Mouse (Mus musculus) limb, embryonic 13.5 days (tissue): ENCODE data around the gene Mecom. TPM values are rescaled to one million over a fixed set of nuclear protein-coding genes. Genes with fewer than 3 reads are reported as not detected.
"Not testable (repeated sequence)": the region's sequence is repeated elsewhere in the genome, so short reads cannot be mapped to it uniquely, and the experiment has no call there.

Experiments used
- ATAC-seq: fragments of 200-750 bp; cut with Nextera tagmentation; 2 replicates; pipeline ENCODE4 v1.8.0; 2017; ENCODE audit warnings: low read depth, moderate number of reproducible peaks, moderate TSS enrichment; ENCODE audit not compliant: low FRiP score
- H3K27ac ChIP-seq: fragments of 300-500 bp; sonication (generic); 2 replicates; pipeline ENCODE4 v1.5.1; 2015; ENCODE audit warnings: inconsistent platforms, mild to moderate bottlenecking, moderate library complexity
- H3K27me3 ChIP-seq: fragments of 300-500 bp; sonication (generic); 2 replicates; pipeline ENCODE4 v1.6.1; 2015; ENCODE audit warnings: mild to moderate bottlenecking, inconsistent platforms
- H3K36me3 ChIP-seq: fragments of 300-500 bp; sonication (generic); 2 replicates; pipeline ENCODE4 v1.6.1; 2015; ENCODE audit warnings: inconsistent platforms, mild to moderate bottlenecking, moderate library complexity
- H3K4me1 ChIP-seq: fragments of 300-500 bp; sonication (generic); 2 replicates; pipeline ENCODE4 v1.6.1; 2015; ENCODE audit warnings: inconsistent platforms
- H3K4me2 ChIP-seq: fragments of 300-500 bp; sonication (generic); replicated peaks from 2 replicates; pipeline ENCODE4 v1.6.1; 2015; ENCODE audit warnings: inconsistent platforms, mild to moderate bottlenecking, moderate library complexity
- H3K4me3 ChIP-seq: fragments of 300-500 bp; sonication (generic); 2 replicates; pipeline ENCODE4 v1.5.1; 2015; ENCODE audit warnings: moderate library complexity, mild to moderate bottlenecking, inconsistent platforms
- H3K9ac ChIP-seq: fragments of 300-500 bp; sonication (generic); 2 replicates; pipeline ENCODE4 v1.6.1; 2015; ENCODE audit warnings: mild to moderate bottlenecking, inconsistent platforms
- H3K9me3 ChIP-seq: fragments of 300-500 bp; sonication (generic); 2 replicates; pipeline ENCODE4 v1.6.1; 2016; ENCODE audit warnings: inconsistent platforms
- WGBS: fragments of 180-500 bp; shearing (Covaris S2); methylation state at CpG from one replicate; pipeline ENCODE4 v1.1.7; 2015; 5-methylcytosine and 5-hydroxymethylcytosine counted together
- polyA plus RNA-seq: library from polyadenylated mRNA; unstranded; fragments of >200 nt; fragmentation: Nextera tagmentation; extraction: Ambion mirVana; gene quantifications from 2 replicates; pipeline ENCODE4 v1.2.1, GENCODE M21; 2015

The Mecom gene
- polyA plus RNA-seq, 1 experiment from 2014 or later = 90.7 TPM

- WGBS = 73% methylated on average over 7 of the region's 7 CpGs
- H3K9ac ChIP-seq = no peak overlapping the region
- ATAC-seq = no peak
- H3K27me3 ChIP-seq = no peaks in the 10 kb centered on the region
- no peak overlapping the region for H3K27ac ChIP-seq
- H3K4me3 ChIP-seq = no peak overlapping the region
- H3K36me3 ChIP-seq = no peaks in the 10 kb centered on the region
- no peak overlapping the region for H3K4me2 ChIP-seq
- H3K4me1 ChIP-seq = peaks cover 24% of the 10 kb centered on the region
- no peaks in the 10 kb centered on the region for H3K9me3 ChIP-seq
These were observed 95.3 kb downstream of the Mecom start for GRCm38 (mm10) chr3:30452511-30452910.

DNA sequence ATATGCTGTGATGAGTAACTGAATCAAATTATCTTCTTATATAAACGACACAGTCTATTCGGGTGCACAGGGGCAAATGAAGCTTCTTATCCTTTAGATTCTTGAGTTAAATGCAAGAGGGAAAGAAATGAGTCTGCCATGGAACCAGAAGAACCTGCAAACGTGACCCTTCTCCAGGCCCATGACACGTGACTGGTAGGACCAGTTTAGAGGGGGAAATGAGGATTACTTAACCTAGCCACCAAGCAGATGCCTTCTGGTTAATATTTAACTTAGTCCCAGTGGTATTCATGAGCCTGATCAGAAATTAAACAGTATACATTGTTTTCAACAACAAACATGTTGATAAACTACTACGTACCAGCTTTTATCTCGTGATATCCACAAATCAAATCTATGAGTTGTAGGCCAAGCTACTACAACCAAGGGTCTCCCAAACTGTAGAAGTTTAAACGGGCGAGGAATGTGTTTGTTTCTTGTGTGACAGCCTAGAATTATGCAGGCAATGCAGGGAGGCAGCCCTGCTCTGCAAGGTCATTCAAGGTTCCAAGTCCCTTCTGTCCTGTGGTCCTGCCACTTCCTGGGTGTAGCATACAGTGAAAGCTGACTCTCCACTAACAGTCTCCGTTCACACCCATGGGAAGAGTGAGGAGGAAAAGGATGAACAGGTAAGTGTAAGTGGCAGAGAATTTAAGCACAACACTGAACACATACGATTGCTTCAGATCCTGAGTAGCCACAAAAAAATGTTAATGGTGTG, 97.4 kb downstream of the Mecom start:
- H3K9ac ChIP-seq = no peak overlapping the region
- no peak overlapping the region for H3K4me2 ChIP-seq
- no peaks in the 10 kb centered on the region for H3K9me3 ChIP-seq
- ATAC-seq = no peak
- 81% methylated on average over 10 of the region's 10 CpGs for WGBS
- no peaks in the 10 kb centered on the region for H3K27me3 ChIP-seq
- no peaks in the 10 kb centered on the region for H3K36me3 ChIP-seq
- H3K4me3 ChIP-seq = no peak overlapping the region
- H3K27ac ChIP-seq = no peak overlapping the region
- peaks cover 40% of the 10 kb centered on the region for H3K4me1 ChIP-seq

GRCm38 (mm10) chr3:30448624-30449023, 99.2 kb downstream of the Mecom start:
- Histone ChIP-seq H3K27me3 (no peaks in the 10 kb centered on the region), H3K27ac (no peak overlapping the region), H3K9me3 (no peaks in the 10 kb centered on the region), H3K4me2 (no peak overlapping the region), H3K4me1 (peaks cover 37% of the 10 kb centered on the region), H3K4me3 (no peak overlapping the region), H3K9ac (no peak overlapping the region), H3K36me3 (no peaks in the 10 kb centered on the region)
- WGBS = 90% methylated on average over 1 of the region's 1 CpGs
- no peak for ATAC-seq

GRCm38 (mm10) chr3:30445970-30446442, 101.8 kb downstream of the Mecom start:
- WGBS = 66% methylated on average over 6 of the region's 6 CpGs
- Histone ChIP-seq H3K4me1 (peaks cover 24% of the 10 kb centered on the region), H3K9me3 (no peaks in the 10 kb centered on the region), H3K27me3 (no peaks in the 10 kb centered on the region), H3K36me3 (no peaks in the 10 kb centered on the region), H3K27ac (peak overlapping the region; percentile 82), H3K9ac (no peak overlapping the region), H3K4me2 (peak overlapping the region; percentile 27), H3K4me3 (no peak overlapping the region)
- no peak for ATAC-seq

DNA sequence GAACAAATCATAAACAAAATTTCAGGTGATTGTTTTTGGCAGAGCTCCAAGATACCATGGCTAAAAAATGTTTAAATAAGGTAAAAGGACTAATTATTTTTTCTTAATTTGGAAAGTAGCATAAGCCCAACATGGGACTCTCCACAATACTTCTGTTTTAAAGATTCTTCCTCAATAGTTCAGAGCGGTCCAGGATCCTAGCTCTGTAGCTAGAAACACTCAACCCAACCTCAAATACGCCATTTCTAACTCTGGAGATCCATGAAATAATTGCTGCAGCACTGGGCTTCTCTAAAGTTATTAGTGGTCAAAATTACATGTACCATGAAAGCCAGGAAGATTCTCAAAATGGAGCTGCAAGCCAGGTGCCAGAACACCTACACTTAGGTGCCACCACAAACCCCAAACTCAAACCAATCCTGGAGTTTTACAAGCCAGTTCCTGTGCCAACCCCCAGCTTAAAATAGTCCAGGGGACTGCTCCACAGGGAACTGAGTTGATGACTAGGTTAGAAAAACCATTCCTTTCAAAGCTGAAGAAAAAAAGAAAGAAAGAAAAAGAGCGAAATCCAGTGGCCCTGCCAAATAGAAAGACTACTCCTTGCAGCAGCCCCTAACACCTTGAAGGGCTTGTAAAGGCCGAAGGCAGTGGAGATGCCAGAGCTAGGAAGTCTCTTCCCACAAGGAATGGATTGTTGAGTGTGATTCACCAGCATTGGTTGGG, 102.4 kb downstream of the Mecom start:
- Histone ChIP-seq H3K4me1 (peaks cover 24% of the 10 kb centered on the region), H3K27ac (peak overlapping the region; percentile 82), H3K27me3 (no peaks in the 10 kb centered on the region), H3K36me3 (no peaks in the 10 kb centered on the region; the same call in 1 of the 2 replicates), H3K9me3 (no peaks in the 10 kb centered on the region), H3K9ac (no peak overlapping the region), H3K4me2 (peak overlapping the region; percentile 27), H3K4me3 (no peak overlapping the region)
- peak; percentile 86 for ATAC-seq
- WGBS = 43% methylated on average over 4 of the region's 4 CpGs

- Histone ChIP-seq H3K9ac (no peak overlapping the region), H3K9me3 (peaks cover 4% of the 10 kb centered on the region; the same call in 1 of the 2 replicates), H3K27me3 (no peaks in the 10 kb centered on the region), H3K36me3 (no peaks in the 10 kb centered on the region; the same call in 1 of the 2 replicates), H3K4me2 (no peak overlapping the region), H3K4me3 (no peak overlapping the region), H3K27ac (no peak overlapping the region), H3K4me1 (peaks cover 33% of the 10 kb centered on the region)
- ATAC-seq = no peak
These were observed 106.2 kb downstream of the Mecom start for GRCm38 (mm10) chr3:30441646-30442045.

GRCm38 (mm10) chr3:30438007-30438406, 109.8 kb downstream of the Mecom start:
- no peak for ATAC-seq

DNA sequence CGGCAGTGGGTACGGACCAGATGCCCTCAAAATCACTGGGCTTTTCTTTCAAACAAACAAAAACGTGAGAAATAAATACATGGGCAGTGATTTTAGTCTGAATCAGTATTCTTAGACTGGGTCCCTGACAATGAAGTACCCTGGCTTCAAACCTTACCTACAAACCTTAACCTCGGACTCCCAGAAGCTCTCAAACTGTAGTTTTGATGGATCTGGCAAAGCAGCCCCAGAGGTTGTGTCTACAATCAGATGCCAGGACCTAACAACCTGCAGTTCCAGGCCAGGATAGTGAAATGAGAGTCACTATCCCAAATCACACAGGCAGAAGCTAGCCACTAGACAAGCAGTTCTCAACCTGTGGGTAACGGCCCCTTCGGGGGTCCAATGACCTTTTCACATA, 111.2 kb downstream of the Mecom start:
- WGBS = 83% methylated on average over 6 of the region's 6 CpGs

More at GRCm38 (mm10) chr3:30438007-30438406, 109.8 kb downstream of the Mecom start:
- H3K4me3 ChIP-seq = no peak overlapping the region
- peaks cover 30% of the 10 kb centered on the region for H3K4me1 ChIP-seq
- no peaks in the 10 kb centered on the region for H3K27me3 ChIP-seq
- H3K4me2 ChIP-seq = no peak overlapping the region
- H3K9me3 ChIP-seq = peaks cover 4% of the 10 kb centered on the region; the same call in 1 of the 2 replicates
- no peaks in the 10 kb centered on the region; the same call in 1 of the 2 replicates for H3K36me3 ChIP-seq
- 21% methylated on average over 7 of the region's 7 CpGs for WGBS
- H3K9ac ChIP-seq = no peak overlapping the region
- no peak overlapping the region for H3K27ac ChIP-seq

DNA sequence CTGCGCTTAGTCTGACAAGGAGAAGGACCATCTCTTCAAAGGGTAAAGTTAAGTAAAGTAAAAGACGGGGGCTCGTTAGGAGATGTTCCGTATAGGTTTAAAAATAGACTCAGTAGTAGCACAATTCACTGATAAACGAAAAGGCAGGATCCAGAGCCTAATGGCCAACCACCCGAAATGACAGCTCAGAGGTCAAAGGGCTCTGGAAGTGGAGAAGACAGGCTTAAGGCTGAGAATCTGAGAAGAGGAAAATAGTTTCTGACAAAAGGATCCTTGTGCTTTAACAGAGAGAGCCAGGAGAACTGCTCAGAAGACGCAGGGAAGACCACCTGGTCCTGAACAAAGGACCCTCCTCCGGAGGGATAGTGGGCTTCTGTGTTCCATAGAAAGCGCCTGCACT, 111.7 kb downstream of the Mecom start:
- no peak for ATAC-seq
- H3K4me2 ChIP-seq = no peak overlapping the region
- no peak overlapping the region for H3K4me3 ChIP-seq
- H3K4me1 ChIP-seq = peaks cover 30% of the 10 kb centered on the region
- H3K27ac ChIP-seq = no peak overlapping the region
- no peak overlapping the region for H3K9ac ChIP-seq
- H3K9me3 ChIP-seq = peaks cover 4% of the 10 kb centered on the region; the same call in 1 of the 2 replicates
- H3K27me3 ChIP-seq = no peaks in the 10 kb centered on the region
- WGBS = 60% methylated on average over 9 of the region's 9 CpGs
- H3K36me3 ChIP-seq = no peaks in the 10 kb centered on the region; the same call in 1 of the 2 replicates

More for the DNA sequence above, 111.2 kb downstream of the Mecom start:
- H3K27ac ChIP-seq = no peak overlapping the region
- no peak overlapping the region for H3K9ac ChIP-seq
- ATAC-seq = no peak
- no peaks in the 10 kb centered on the region for H3K27me3 ChIP-seq
- peaks cover 30% of the 10 kb centered on the region for H3K4me1 ChIP-seq
- peaks cover 4% of the 10 kb centered on the region; the same call in 1 of the 2 replicates for H3K9me3 ChIP-seq
- no peak overlapping the region for H3K4me3 ChIP-seq
- no peak overlapping the region for H3K4me2 ChIP-seq
- H3K36me3 ChIP-seq = no peaks in the 10 kb centered on the region; the same call in 1 of the 2 replicates

DNA sequence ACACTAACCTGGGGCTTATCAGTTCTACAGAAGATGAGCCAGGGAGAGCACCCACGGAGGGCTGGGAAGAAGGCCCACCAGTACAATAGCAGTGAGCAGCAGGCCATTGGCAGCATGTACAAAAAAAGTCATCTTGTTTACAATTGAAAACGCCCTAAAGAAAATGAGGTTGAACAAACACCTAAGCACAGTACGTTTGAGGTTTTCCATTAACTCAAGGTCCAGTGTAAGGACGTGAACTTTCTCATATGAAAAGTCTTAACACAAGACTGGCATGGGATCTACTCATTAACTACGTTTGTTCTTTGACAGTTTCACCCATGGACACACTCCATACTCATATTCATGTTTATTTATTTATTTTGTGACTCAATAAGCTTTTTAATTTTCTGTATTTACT, 118.9 kb downstream of the Mecom start:
- no peak overlapping the region for H3K27ac ChIP-seq
- peaks cover 15% of the 10 kb centered on the region for H3K36me3 ChIP-seq
- WGBS = 92% methylated on average over 5 of the region's 5 CpGs
- peaks cover 3% of the 10 kb centered on the region; the same call in 1 of the 2 replicates for H3K9me3 ChIP-seq
- no peak overlapping the region for H3K9ac ChIP-seq
- no peak overlapping the region for H3K4me2 ChIP-seq
- no peak for ATAC-seq
- H3K4me1 ChIP-seq = peaks cover 4% of the 10 kb centered on the region; the same call in 1 of the 2 replicates
- H3K27me3 ChIP-seq = no peaks in the 10 kb centered on the region
- no peak overlapping the region for H3K4me3 ChIP-seq

DNA sequence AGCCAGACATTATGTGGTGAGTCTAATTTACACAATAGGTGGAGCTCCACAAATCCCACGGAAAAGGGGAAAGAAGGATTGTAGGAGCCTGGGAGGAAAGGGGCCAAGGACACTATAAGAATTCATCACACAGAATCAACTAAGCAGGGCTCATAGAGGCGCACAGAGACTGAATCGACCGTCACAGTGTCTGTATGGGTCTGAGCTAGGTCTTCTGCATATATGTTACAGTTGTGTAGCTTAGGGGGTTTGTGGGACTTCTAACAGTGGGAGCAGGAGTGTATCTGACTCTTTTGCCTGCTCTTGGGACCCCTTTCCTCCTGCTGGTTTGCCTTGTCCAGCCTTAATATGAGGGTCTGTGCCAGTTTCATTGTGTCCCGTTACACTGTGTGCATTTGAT, 123.8 kb downstream of the Mecom start:
- Histone ChIP-seq H3K27ac (no peak overlapping the region), H3K4me3 (no peak overlapping the region), H3K9ac (no peak overlapping the region), H3K4me2 (no peak overlapping the region), H3K4me1 (peaks cover 14% of the 10 kb centered on the region), H3K27me3 (no peaks in the 10 kb centered on the region), H3K9me3 (peaks cover 3% of the 10 kb centered on the region; the same call in 1 of the 2 replicates), H3K36me3 (peaks cover 15% of the 10 kb centered on the region)
- ATAC-seq = no peak
- 87% methylated on average over 5 of the region's 5 CpGs for whole genome bisulfite sequencing

DNA sequence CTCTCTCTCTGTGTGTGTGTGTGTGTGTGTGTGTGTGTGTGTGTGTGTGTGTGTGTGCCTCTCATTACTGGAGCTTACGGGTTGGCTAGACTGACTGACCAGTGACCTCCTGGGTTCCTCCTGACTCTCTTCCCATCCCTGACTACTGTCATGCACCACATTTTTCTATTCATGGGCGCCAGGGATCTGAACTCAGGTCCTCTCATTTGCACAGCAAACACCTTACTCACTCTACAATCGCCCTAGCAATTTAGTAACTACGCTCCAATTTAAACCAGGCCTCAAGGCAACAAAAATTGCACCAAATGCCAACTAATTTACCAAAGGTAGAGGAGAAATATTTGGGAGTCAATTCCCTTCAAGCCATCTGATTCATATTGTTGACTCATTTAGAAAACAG, 125.9 kb downstream of the Mecom start:
- H3K9me3 ChIP-seq, H3K4me3 ChIP-seq, H3K9ac ChIP-seq, ATAC-seq, H3K27me3 ChIP-seq, H3K4me2 ChIP-seq, H3K27ac ChIP-seq: not testable (repeated sequence)
- Histone ChIP-seq H3K4me1 (peaks cover 35% of the 10 kb centered on the region), H3K36me3 (peaks cover 15% of the 10 kb centered on the region)
- WGBS = 79% methylated on average over 4 of the region's 4 CpGs
